Mouse (Mus musculus) heart, postnatal 10 days (tissue): ENCODE results near the gene St3gal5. TPM values are rescaled to one million over a fixed set of nuclear protein-coding genes. Genes with fewer than 3 reads are reported as not detected.
A peak's percentile ranks its signal among the peaks of the same experiment; 100 is the strongest.
"Not testable (repeated sequence)": the region's sequence is repeated elsewhere in the genome, so short reads cannot be mapped to it uniquely, and the experiment has no call there.

Experiments
- DNase-seq, 2 experiments: peaks; one replicate each; pipeline ENCODE4 v3.0.0; 2021
- intact Hi-C: fragments of 180-260 bp; cut with DNase I; formaldehyde crosslinking; loops from one replicate; pipeline ENCODE4 v1.15.1; 2025
- total RNA-seq, 2 experiments: library from RNA; stranded (reverse); gene quantifications; 2 replicates each; pipeline ENCODE4 v1.2.3; 2021

Gene St3gal5
- total RNA-seq, result 10 to 100 TPM; 22.4 to 36.0 TPM

DNA sequence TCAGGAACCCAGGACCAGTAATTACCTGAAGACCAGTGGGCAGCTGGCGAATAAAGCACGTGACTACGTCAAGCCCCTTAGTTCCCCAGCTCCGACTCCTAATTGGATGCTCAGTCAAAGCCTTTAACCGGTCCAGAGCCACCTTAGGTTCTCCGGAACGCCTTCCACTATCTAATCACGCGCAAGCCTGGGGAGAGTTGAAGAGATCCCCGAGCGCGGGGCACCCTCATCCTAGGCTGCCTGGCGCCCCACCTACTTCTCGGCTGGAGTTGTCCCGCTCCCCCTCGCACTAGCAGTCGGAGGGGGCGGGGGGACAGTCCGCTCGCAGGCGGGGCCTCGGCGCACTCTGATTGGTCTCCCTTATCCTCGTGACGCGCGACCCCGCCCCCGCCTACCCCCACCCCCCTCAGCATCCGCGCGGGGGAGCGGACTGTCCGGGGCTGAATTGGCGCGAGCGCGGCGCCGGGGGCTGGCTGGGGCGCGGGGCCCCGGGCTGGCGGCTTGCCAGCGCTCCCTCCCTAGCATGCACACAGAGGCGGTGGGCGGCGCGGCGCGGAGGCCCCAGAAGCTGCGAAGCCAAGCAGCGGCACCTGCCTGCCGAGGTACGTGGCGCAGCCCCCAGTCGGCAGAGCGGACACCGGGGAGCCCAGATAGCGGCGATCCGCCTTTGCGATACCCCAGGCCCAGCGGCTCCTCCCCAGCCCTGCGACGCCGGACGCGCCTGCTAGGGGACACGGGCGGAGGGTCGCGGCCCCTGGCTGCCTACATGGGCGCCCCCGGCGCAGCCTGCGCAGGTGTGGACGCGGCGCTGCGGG is at the start of gene St3gal5:
St3gal5 (plus strand) TSS at position 412 of the 815 bp plus-strand sequence.
- DNase-seq, result peak; percentile 90 to 93
- intact Hi-C loops, result loop anchor here (2.0 to 5.0 kb wide), 2 partner anchors 117 to 165 kb away; no protein-coding TSS in a partner anchor

DNA sequence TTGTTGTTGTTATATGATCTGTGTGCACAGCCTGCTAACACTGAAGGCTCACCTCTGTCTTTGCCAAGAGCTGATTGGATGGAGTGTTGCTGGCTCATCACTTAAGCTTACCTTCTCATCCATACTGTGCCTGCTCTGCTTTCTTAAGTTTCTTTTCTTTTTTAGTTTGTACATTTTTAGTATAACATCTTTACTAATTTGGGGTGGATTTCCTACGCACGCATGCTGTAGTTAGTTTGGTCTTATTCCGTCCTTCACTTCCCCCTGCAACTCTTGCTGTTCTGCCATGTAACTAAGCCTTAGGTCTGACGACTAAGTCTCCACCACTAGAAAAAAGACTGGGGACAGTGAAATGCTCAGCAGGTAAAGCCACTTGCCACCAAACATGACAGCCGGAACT is 48.7 kb upstream of the St3gal5 start:
- intact Hi-C loops, result no loop called here
- no peak for DNase-seq

DNA sequence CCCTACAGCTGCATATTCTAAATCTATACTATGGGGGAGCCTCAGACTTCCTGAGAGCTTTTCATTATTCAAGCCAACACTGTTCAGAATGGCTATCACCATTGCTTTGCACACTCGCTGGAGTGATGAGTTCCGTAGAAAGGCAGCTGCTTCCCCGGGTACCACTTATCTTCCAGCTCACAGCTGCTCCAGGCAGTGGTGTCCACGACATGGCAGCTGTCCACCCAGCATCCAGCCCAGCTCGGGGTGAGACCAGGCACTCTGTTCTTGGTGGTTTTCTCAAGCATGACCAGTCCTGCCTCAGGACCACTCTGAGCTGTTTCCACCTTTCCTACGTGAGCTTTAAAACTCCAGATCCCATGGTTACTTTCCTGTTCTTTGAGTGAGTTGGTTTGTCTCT is 47.5 kb upstream of the St3gal5 start:
- intact Hi-C loops, result no loop called here
- no peak for DNase-seq

DNA sequence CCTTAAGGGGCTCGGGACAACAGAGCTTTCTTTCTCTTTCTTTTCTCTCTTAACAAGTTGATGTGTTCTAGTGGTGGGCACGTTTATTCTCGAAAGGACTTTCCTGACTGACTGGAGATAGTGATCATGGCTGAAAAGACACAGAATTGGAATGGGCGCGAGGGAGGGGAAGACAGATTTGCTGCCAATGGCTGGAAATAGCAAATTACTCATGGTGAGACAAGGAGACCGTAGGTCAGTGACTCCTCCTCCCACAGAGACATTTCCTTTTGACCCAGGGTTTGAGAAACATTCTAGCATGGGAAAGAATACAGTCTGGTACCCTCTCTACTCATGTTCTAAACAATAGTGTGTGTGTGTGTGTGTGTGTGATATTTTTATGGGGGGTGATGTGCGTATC is 46.6 kb upstream of the St3gal5 start:
- intact Hi-C loops, result no loop called here
- peak; percentile 20 to 26 for DNase-seq

DNA sequence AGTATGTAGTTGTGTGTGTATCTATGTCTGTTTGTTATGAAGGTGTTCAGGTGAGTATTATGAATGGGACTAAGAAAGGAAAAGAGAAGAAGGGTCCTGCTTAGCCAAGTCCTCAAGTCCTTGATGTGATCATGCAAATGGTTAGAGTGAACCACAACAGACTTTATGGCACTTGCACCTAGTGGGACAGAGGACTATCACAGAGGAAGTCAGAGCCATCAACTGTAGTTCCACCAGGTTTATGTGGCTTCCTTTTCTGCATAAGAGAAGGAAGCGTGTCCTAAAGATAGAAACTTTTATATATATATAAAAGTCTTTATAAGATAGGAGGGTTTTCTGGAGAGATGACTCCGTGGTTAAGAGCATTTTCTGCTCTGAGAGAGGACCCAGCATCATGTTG is 46.1 kb upstream of the St3gal5 start:
- intact Hi-C loops, result no loop called here
- no peak for DNase-seq

DNA sequence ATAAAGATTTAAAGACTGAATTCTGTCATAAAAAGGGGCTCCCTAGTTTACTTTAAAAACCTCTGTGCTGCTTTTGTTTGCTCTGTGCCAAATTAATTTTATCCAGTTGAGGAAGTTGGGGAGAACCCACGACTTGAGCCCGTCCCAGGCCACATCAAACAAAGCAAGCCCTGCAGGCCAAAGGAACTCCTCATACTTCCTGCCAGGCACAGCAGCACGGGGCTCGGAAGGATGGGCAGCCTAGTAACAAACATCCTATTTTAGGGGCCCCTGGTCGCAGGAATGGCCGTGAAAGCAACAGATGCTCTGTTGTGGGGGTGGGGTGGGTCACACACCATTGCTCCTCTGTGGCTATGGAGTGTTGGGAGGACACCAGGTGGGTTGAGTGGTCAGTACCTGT is 45.6 kb upstream of the St3gal5 start:
- intact Hi-C loops, result no loop called here
- peak in 1 of 2 experiments; percentile 23 for DNase-seq

DNA sequence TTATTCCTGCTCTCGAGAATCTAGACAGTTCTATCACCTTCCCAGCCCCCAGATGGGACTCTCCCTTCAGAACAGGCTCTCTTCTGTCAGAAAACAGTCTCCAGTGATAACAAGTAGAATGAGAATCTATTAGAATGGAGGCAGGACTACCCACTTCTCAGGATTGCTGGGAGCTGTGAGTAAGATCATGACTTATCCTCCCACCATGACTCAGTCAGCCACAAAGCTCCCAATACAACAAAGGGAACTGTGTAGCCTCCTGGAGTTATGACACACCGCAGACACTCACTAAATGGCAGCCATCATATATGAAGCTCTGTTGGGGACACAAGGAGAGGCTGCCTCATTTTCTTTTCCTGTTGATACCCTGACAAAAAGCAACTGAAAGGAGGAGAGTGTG is 40.8 kb upstream of the St3gal5 start:
- no peak for DNase-seq
- intact Hi-C loops, result no loop called here

DNA sequence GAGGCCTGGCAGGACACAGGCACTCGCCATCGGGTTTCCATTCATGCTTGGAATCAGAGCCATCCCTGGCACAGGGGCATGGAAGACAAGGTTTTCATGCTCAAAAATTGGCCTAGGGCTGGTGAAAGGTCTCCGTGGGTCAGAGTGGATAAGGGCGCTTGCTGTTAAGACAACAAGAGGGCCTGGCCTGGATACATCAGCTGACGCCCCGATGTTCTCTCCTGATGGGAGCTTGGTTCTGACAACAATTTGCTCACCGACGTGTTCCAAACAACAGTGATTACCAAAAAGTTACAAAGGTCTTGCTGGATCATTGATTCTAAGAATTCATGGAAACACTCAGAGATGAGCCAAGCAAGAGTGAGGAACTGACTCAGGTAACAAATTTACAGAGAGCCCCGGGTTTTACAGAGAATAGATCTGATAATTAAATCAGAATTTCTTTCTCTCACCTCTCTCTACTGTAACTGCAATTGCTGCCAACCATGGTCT is 38.9 kb upstream of the St3gal5 start:
- intact Hi-C loops, result loop anchor here (2.0 kb wide), 1 partner anchor 58 kb away; no protein-coding TSS in a partner anchor
- no peak for DNase-seq

DNA sequence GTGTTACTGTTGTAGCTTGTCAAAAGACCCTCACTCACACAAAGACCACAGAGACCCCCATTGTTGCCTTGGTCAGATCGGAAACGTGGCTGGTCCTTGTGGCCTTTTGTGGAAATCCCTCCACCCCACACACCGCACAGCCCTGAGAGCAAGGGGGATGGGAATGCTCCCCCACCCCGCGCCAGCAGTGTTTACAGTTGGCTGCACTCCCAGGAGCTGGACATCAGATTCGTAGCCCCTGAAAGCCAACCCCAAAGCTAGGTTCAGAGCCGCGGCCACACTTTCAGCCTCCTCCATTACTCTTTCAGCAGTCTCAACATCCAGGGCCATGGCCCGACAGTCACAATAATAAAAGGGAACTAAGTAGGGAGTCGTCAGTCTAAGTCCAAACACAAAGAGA is 36.7 kb upstream of the St3gal5 start:
- DNase-seq, intact Hi-C loops: not testable (repeated sequence)

DNA sequence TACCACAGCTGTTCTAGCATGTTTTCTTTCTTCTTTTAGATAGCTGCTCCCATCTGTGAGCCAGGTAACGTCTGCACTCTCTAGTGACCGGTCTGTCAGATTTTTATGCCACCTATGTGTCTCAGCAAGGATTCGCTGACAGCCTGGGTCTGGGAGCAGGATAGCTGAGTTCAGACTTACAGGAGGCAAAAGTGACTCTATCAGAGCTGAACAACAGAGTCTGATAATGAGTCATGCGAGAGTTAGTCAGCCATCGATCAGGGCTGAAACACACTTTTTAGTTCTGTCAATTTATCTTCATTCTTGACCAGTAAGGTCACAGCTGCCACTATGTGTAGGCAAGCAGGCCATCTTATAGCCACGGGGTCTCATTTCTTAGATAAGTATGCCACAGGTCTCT is 33.7 kb upstream of the St3gal5 start:
- intact Hi-C loops, result no loop called here
- no peak for DNase-seq

DNA sequence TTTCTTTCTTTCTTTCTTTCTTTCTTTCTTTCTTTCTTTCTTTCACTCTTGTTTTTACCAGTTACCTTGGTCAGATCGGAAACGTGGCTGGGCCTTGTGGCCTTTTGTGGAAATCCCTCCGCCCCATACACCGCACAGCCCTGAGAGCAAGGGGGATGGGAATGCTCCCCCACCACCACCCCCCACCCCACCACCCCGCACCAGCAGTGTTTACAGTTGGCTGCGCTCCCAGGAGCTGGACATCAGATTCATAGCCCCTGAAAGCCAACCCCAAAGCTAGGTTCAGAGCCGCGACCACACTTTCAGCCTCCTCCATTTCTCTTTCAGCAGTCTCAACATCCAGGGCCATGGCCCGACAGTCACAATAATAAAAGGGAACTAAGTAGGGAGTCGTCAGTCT is 31.4 kb upstream of the St3gal5 start:
- intact Hi-C loops, result no loop called here

DNA sequence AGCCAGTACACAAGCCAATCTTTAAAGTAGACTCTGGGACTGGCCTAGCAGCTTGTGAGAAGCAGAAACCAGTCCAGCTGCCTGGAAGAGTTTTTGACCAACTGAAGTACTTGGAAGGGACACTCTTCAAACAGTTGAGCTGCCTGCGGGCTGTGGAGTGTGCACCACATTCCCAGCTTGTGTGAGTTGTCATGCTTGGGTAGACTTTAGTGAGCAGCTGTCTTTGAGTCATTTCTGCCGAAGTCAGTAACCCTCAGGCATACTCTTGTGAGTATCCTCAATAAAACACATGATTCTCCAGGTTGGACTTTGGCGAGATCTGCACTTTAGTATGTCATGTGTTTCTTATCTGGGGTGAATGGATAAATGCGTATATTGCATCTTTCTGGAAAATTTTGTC is 29.0 kb upstream of the St3gal5 start:
- intact Hi-C loops, result no loop called here
- DNase-seq, result no peak

More for the DNA sequence above, 31.4 kb upstream of the St3gal5 start:
- DNase-seq, result no peak

DNA sequence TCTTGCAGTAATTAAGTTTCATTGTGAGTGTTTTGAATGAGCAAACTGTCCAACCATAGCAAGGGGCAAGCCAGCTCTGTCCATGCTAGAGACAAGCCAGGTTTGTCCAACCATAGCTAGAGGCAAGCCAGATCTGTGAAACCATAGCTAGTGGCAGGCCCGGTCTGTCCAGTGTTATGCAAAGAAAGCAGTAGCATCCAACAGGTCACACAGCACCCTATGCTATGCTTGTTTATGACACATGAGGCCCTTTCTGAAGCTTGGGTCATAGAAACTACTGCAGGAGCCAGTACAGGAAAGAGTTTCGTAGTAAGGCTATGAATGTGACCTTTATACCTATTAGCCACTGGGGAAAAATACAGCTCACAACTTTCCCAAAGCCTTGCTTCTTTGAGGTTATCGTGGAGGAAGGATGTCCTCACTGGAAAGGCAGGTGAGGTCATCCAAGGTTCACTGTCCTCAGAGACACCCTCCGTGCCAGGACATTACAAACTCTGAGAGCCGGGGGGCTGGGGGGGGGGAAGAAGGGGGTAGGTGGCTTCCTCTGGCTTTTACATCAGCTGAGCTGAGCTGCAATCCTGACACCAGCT is 26.0 kb upstream of the St3gal5 start:
- peak; percentile 21 to 34 for DNase-seq
- intact Hi-C loops, result no loop called here

DNA sequence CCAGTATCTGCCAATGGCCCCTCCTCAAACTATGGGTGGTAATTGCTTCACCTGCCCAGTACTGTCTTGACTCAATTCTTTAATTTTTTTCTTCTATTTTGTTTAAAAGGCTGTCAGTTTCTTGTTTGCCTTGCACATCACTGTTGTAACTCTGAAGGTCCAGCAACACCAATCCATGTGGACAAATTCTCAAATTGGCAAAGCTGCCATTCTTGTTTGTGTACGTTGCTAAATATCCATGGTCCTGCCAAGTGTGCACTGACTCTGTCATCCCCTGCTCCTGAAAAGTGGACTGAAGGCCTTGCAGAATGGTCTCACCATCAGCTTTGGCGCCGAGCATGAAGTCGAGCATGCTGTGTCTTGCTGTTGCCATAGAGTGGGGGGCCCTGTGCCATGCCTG is 23.6 kb upstream of the St3gal5 start:
- intact Hi-C loops, result no loop called here

DNA sequence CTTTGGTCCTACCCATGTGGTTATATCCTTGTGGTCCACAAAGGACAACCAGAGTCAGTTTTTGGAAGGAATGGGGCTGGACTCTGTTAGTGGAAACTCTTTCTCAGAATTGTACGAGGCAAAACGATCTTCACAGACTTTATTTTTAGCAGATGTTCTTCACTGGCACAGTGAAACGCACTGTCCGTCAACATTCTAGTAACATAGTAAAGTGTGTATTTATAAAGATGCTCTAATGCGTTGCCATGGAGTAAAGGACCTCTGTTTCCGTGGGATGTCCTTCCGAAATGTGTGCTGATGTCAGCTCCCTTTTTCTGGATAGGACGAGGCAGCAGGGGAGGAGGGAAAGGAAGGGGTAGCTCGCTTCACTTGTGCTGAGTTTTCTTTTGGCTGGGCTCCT is 20.9 kb upstream of the St3gal5 start:
- DNase-seq, result peak; percentile 24 to 44
- intact Hi-C loops, result no loop called here

More for the DNA sequence above, 23.6 kb upstream of the St3gal5 start:
- DNase-seq, result no peak

DNA sequence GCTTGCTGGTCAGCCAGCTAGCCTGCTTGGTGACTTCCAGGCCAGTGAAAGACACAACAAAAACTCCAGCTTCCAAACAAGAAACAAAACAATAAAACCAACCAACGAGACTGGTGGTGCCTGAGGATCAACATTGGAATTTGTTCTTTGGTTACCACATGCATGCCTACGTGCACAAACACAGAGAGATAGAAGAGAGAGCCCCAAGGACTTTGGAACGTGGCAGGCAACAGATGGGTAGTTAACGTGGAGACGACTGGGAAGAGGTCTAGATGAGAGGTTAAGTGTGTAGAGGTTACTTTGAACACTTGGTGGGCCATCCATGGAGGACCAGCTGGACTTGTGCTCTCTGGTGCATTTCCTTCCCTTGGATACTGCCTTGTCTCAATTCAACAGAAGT is 19.2 kb upstream of the St3gal5 start:
- no peak for DNase-seq
- intact Hi-C loops, result no loop called here

DNA sequence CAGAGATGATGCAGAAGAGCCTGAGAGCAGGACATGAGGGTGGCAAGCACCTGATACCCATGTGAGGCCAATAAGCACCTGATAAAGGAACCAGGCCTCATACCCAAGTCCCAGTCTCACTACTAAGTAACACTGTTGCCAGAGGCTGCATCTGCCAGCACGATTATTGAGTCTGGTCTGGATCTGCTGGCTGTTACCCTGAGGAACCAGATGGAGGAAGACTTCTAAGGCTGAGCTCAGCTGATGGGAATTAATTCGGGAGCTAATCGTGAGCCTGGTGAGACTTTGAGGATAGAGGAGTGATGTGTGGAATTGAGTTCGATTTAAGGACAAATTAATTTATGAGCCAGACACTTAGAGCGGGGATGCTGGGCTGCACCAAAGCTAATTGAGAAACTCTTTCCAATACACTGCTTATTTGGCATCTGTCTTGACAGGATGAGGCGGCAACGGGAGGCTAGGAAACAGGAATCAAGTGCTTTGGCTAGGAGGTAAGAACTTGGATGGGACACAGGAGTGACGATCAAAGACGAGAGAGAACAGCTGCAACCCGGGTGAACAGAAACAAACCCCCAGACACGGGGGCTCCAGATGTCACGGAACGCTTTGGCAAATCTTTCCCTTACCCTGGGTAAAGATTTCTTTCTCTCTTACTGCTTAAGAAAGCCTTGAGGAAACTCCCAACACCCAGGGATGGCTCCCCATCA is 15.9 kb upstream of the St3gal5 start:
- intact Hi-C loops, result no loop called here
- peak; percentile 53 to 58 for DNase-seq

DNA sequence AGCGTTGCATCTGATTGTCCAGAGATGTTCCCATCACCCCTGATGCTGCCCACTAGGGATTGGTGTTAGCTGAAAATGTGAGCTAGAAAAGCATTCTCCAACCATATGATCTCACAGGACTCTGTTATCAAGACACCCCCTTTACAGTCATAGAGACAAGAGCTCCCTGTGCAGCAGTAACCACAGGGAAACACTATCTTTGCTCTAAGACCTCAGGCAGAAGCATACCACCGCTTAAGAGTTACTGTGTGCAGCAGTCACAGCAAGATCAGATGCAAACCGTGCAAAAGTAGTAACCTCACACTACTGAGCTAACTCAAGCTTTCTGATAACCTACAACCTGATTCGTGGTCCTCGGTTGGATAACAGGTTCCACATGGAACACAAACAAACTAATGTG is 10.0 kb upstream of the St3gal5 start:
- no peak for DNase-seq
- intact Hi-C loops, result no loop called here

DNA sequence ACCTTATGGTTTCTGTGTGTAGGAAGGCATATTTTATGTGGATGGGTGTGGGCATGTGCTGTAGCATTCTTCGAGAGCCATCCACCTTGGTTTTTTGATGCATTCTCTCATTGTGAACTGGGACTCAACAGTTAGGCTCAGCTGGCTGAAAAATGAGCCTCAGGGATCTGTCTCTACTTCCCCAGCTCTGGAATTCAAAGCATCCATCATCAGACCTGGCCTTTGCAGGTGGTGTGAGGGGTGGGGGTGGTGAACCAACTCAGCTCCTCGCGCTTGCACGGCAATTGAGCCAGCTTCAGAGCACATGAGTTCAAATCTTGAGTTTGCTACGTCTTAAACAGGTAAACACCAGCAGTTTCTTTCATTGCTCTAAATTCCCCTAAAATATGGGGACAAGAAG is 7.5 kb upstream of the St3gal5 start:
- intact Hi-C loops, result no loop called here
- DNase-seq, result no peak

DNA sequence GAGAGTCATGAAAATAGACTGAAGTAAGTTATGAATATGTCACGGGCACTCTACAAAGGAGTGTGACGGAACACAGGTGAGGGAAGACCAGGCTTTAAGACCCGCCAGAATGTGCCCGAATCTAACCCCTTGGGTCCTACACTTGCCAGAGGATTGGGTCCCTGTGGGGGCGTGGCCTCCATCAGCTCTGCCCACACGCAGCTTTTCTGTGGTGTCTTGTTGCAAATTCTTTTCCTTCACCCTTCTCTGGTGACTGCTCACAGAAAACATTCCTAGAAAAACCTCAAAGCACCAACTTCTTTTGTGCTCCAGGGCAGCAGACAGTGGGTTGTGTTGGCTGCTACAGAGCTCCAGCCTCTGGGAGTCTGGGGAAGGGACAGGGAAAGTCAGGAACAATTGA is 6.4 kb upstream of the St3gal5 start:
- no peak for DNase-seq
- intact Hi-C loops, result no loop called here

DNA sequence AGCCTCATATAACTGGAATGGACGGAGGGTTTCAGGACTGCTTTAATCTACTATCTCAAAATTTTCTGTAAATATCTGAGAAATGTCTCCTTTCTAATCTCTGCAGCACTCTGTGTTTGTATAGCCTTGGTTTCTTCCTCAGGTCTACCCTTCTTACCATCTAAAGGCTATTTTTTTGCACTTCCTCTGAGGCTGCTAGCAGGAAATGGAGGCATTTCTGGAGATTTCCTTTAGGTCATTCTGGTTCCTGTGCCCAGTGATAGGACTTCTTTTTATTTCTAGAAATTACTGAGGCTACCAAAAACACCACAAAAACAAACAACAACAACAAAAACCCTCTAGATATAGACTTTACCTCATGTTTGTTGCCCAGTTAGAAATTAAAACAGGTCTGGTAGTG is 4.3 kb upstream of the St3gal5 start:
- intact Hi-C loops, result no loop called here
- no peak for DNase-seq
